Mouse (Mus musculus): ENCODE data around the gene 4933402E13Rik. TPM values are rescaled to one million over a fixed set of nuclear protein-coding genes. Genes with fewer than 3 reads are reported as not detected.

The 4933402E13Rik gene
- not detected in 2 replicates for polyA plus RNA-seq (2015; fragmentation: Nextera tagmentation; extraction: Ambion mirVana)

DNA sequence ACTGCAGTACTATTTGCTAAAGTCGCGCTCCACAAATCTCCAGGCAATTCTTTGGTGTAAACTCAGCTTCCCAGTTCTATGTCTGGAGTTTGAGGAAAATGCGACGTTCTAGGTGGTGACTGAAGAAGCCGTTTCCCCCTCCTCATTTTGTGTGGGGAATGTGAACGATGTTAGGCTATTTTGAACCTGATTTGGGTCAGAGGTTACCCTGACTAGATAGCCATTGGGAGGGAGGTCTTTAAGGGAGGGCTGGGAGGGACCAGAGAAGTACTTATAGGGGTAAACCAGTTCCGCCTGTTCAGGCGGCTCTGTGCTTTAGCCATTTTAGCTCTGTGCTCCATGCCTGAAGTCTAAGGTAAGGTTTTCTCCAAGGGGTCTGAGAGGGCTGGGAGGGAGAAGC is at the start of gene 4933402E13Rik:
Gene 4933402E13Rik (plus strand): TSS at position 301 of the 400 bp plus-strand sequence.
- Histone ChIP-seq H3K9me3 (no peaks in the 10 kb centered on the region), H3K36me3 (no peaks in the 10 kb centered on the region), H3K4me2 (no peak within 1 kb of the TSS), H3K4me1 (replicated peaks) (no peaks in the 10 kb centered on the region), H3K27ac (replicated peaks) (no peak within 1 kb of the TSS), H3K27me3 (no peaks in the 10 kb centered on the region), H3K9ac (no peak within 1 kb of the TSS), H3K4me3 (no peak within 1 kb of the TSS)
- WGBS, result 83% methylated on average over 8 of the region's 8 CpGs
- ATAC-seq (ENCODE audit: low read depth), result no peak

Other genes with a start within 250 kb of the 4933402E13Rik start
- gene 4931400O07Rik, start 184.5 kb downstream of the 4933402E13Rik start, polyA plus RNA-seq (2015; fragmentation: Nextera tagmentation; extraction: Ambion mirVana), result not detected in 2 replicates

All from neural tube, embryonic 13.5 days (tissue).